Mouse (Mus musculus) cerebellum, postnatal 36 days (tissue): ENCODE measurements around the gene Pak2.

Experiments
- DNase-seq, 2 experiments: peaks; one replicate each; pipeline ENCODE4 v3.0.0; 2021 to 2022; ENCODE audit warnings: mixed read lengths in 2 of 2

Gene Pak2

DNA sequence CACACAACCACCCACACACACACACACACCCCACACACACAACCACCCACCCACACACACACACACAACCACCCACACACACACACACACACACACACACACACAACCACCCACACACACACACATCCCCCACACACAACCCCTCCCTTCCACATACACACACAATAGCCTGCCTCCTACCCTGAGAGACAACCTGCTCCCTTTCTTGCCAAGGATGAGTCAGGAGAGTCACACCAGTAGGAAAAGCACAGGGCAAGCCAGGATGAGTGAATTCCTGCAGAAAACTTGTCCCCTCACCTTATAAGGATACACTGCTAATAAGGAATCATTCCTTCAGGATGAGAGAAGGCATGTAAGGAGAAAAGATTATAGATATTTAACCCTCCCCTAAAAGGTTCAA is 85.2 kb downstream of the Pak2 start:
- DNase-seq: no peak

DNA sequence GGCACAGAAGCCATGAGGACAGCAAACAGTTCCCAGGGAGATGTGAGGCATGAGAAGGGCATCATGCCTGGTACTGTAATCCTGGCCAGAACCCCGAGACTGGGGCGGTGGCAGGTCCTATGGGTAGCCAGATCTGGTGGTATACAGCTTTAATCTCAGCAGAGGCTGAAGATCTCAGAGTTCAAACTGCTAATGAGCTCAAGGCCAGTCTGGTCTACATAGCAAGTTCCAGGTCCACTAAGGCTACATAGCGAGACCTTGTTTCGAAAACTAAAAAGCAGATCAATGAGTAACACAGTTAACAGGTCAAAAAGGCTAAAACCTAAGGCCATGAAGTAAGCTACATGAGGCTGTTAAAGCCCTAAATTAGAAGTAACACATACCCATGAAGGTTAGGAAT is 85.9 kb downstream of the Pak2 start:
- no peak for DNase-seq

DNA sequence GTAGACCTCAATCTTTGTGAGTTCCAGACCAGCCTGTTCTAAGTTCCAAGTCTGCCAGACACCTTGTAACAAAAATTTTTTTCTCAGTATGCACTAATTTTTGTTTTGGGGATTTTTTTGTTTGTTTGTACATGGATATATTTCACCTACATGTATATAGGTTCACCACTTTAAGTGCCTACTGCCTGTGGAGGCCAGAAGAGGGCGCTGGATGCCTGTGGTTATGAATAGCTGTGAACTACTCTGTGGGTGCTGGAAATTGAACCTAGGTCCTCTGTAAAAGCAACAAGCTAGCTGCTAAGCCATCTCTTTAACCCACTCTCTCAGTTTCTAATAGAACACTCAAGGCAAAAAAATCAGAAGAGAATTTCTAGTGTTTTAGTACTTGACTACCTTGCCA is 87.1 kb downstream of the Pak2 start:
- no peak for DNase-seq

DNA sequence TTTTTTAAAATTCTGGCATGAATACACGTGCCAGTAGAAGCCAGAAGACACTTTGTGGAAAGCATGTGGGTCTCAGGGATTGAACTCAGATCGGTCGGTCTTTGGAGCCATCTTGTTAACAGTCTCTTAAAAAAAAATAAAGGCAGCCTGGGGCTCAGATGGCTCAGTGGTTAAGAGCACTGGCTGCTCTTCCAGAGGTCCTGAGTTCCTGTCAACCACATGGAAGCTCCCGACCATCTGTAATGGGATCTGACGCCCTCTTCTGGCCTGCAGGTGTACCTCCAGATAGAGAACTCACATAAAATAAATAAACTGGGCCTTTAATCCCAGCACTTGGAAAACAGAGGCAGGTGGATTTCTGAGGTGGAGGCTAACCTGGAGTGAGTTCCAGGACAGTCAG is 98.2 kb downstream of the Pak2 start:
- no peak for DNase-seq

GRCm38 (mm10) chr16:31979501-31979900 is 99.6 kb downstream of the Pak2 start:
- DNase-seq: no peak

GRCm38 (mm10) chr16:31975258-31975657 is 103.9 kb downstream of the Pak2 start:
- DNase-seq: no peak
